Mouse (Mus musculus) layer of hippocampus, adult 8-10 months (tissue): ENCODE results near the gene Nedd4. TPM values are rescaled to one million over a fixed set of nuclear protein-coding genes. Genes with fewer than 3 reads are reported as not detected.

Source experiments
- DNase-seq, 2 experiments: peaks; one replicate each; pipeline ENCODE4 v3.0.0; 2022; ENCODE audit warnings: low spot score in 2 of 2
- total RNA-seq, 4 experiments: library from RNA; stranded (reverse); gene quantifications; 2 replicates each; pipeline ENCODE4 v1.2.4; 2022

Gene Nedd4
- total RNA-seq, 4 experiments from 2014 or later = 261 to 316 (median 281) TPM

GRCm38 (mm10) chr9:72790530-72791212, 128.5 kb downstream of the Nedd4 start:
- DNase-seq = no peak

GRCm38 (mm10) chr9:72791213-72791582, 129.1 kb downstream of the Nedd4 start:
- DNase-seq = no peak

GRCm38 (mm10) chr9:72791681-72792080, 129.5 kb downstream of the Nedd4 start:
- no peak for DNase-seq

- no peak for DNase-seq
These were observed 133.1 kb downstream of the Nedd4 start for GRCm38 (mm10) chr9:72795243-72795642.

- no peak for DNase-seq
These were observed 135.0 kb downstream of the Nedd4 start for GRCm38 (mm10) chr9:72797136-72797621.

Other genes with a start within 250 kb of the Nedd4 start
- gene Mns1, start 224.3 kb upstream of the Nedd4 start, total RNA-seq = 1 to 10 TPM; 1.1 to 2.0 (median 1.6) TPM
- gene Tex9, start 170.1 kb upstream of the Nedd4 start, total RNA-seq = 10 to 100 TPM in 2 of 4 experiments, 1 to 10 TPM in 2; 6.8 to 13.8 (median 10.4) TPM
- gene Rfx7, start 130.1 kb upstream of the Nedd4 start, total RNA-seq = 10 to 100 TPM; 23.1 to 29.5 (median 24.4) TPM
- 1 to 10 TPM; 2.2 to 2.9 (median 2.7) TPM for gene Prtg, start 144.5 kb downstream of the Nedd4 start, total RNA-seq